Mouse (Mus musculus) megakaryocyte-erythroid progenitor cell, adult 5-6 weeks (primary cell): ENCODE measurements around the gene Polr3f. TPM values are rescaled to one million over a fixed set of nuclear protein-coding genes. Genes with fewer than 3 reads are reported as not detected.

ENCODE experiments used
- ATAC-seq: replicated peaks from 2 replicates; pipeline ENCODE4 v1.8.0; 2016; ENCODE audit warnings: mild to moderate bottlenecking, inconsistent platforms; ENCODE audit not compliant: severe bottlenecking, poor library complexity, low FRiP score, low TSS enrichment
- total RNA-seq, 2 experiments: library from RNA; stranded (forward) in 1 of 2; stranded (reverse) in 1 of 2; fragments of 200-1000, 215-1000 nt in 1 of 2; fragments of >200 nt in 1 of 2; fragmentation: Nextera tagmentation in 1 of 2; gene quantifications; 2 replicates each; pipeline ENCODE4 v1.2.3; 2014 to 2017

The Polr3f gene
- total RNA-seq, 2 experiments from 2014 or later = 18.4 to 30.5 TPM

DNA sequence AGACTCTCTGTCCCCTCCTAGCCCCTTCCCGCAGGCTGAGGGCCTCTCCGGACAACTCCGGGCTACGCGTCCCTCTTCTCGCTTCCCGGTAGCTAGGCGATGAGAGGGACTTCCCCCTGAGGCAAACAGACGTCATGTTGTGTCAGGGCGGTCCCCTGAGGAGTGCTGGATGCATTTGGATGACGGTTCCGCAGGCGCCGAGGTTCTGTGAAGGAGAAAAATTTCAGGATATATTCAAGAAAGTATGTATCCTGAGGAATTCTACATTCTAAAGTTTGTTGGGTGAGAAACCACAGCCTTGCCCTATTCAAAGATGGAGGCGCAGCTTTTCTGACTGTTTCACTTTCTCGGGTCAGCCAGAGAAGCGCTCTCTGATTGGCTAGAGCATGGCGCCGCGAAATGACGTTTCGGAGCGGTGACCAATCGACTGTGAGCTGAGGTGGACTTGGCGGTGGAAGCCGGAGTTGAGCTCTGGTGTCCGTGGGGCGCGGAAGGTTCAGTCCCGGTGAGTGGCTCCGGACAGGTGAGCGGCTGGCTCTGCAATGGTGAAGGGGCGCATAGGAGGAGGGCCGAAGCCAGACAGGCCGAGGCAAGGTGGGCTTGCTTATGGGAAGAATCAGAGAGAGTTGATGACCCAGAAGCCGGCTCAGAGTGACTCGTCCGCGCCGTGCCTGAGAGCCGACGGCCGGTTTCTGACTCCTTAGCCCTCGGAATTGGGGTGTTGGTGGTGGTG, 28.5 kb downstream of the Polr3f start, which contains the start of gene Sec23b:
Gene Sec23b, plus strand, starts transcription at position 410 of the 733 bp plus-strand sequence.
- ATAC-seq = peak; percentile 97

DNA sequence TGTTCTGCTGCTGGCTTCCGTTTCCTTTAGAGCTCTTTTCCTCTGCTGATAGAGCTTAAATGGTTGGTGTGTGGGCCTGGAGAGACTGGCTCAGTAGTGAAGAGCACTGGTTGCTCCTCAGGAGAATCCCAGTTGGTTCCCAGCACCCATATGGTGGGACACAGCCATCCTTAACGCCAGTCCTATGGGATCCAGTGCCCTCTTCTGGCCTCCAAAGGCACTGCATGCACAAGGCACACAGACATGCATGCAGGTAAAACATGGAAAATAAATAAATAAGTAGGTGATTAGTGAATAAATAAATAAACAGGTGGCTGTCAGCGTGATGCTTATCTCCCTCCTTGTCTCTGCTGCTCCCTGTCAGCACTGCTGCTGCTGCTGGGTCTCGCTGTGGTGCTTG, 61.2 kb downstream of the Polr3f start:
- ATAC-seq = 0 out of 2 replicates have a peak, but pooled peaks have one; percentile 56

Other genes starting within 250 kb of the Polr3f start
- not detected in 2 replicates for gene Ovol2, start 195.6 kb upstream of the Polr3f start, total RNA-seq (2014; fragmentation: Nextera tagmentation)
- not detected in 2 replicates for gene Ovol2, start 195.6 kb upstream of the Polr3f start, total RNA-seq (2017)
- gene Kat14, start 158.7 kb upstream of the Polr3f start, total RNA-seq (2014; fragmentation: Nextera tagmentation) = 62.3 and 96.4 TPM in 2 replicates
- gene Kat14, start 158.7 kb upstream of the Polr3f start, total RNA-seq (2017) = 29.8 and 33.6 TPM in 2 replicates
- gene Pet117, start 158.7 kb upstream of the Polr3f start, total RNA-seq (2014; fragmentation: Nextera tagmentation) = not detected in 2 replicates
- 2.4 TPM in 1 of 2 replicates, not detected in the other for gene Pet117, start 158.7 kb upstream of the Polr3f start, total RNA-seq (2017)
- gene Dzank1, start 304 bp upstream of the Polr3f start, total RNA-seq (2014; fragmentation: Nextera tagmentation) = not detected in 2 replicates
- not detected in 2 replicates for gene Dzank1, start 304 bp upstream of the Polr3f start, total RNA-seq (2017)
- 8.6 and 10.3 TPM in 2 replicates for gene Rbbp9, start 23.2 kb downstream of the Polr3f start, total RNA-seq (2014; fragmentation: Nextera tagmentation)
- 6.8 and 12.3 TPM in 2 replicates for gene Rbbp9, start 23.2 kb downstream of the Polr3f start, total RNA-seq (2017)
- 53.0 and 54.8 TPM in 2 replicates for gene Sec23b, start 28.5 kb downstream of the Polr3f start, total RNA-seq (2014; fragmentation: Nextera tagmentation)
- 52.6 and 78.6 TPM in 2 replicates for gene Sec23b, start 28.5 kb downstream of the Polr3f start, total RNA-seq (2017)
- gene Smim26, start 66.3 kb downstream of the Polr3f start, total RNA-seq (2014; fragmentation: Nextera tagmentation) = 37.5 and 51.5 TPM in 2 replicates
- gene Smim26, start 66.3 kb downstream of the Polr3f start, total RNA-seq (2017) = 7.7 and 31.1 TPM in 2 replicates
- 38.9 and 47.5 TPM in 2 replicates for gene Dtd1, start 72.2 kb downstream of the Polr3f start, total RNA-seq (2014; fragmentation: Nextera tagmentation)
- gene Dtd1, start 72.2 kb downstream of the Polr3f start, total RNA-seq (2017) = 91.2 and 95.0 TPM in 2 replicates